Mouse (Mus musculus) cerebellum, postnatal 14 days (tissue): ENCODE data around the gene Atp6v1e1.

Experiments
- DNase-seq, 2 experiments: peaks; one replicate each; pipeline ENCODE4 v3.0.0; 2021; ENCODE audit warnings: mixed read lengths in 2 of 2

Atp6v1e1 gene

GRCm38 (mm10) chr6:120761151-120761550 lies 61.4 kb downstream of the Atp6v1e1 start:
- no peak for DNase-seq

- DNase-seq, result no peak
These were observed 76.2 kb downstream of the Atp6v1e1 start for GRCm38 (mm10) chr6:120746416-120746815.
